Mouse (Mus musculus) embryo, embryonic 9.5 days (tissue): ENCODE measurements at regions not wholly inside any gene's neighbourhood (a gene's known extent, or its start where the extent isn't known, plus 50 kb on each side); places are given as distances from the start of the nearest gene placed in this dataset.

Experiments used
- DNase-seq: peaks from one replicate; pipeline ENCODE4 v3.0.0-alpha.2; 2017; ENCODE audit errors: extremely low spot score

DNA sequence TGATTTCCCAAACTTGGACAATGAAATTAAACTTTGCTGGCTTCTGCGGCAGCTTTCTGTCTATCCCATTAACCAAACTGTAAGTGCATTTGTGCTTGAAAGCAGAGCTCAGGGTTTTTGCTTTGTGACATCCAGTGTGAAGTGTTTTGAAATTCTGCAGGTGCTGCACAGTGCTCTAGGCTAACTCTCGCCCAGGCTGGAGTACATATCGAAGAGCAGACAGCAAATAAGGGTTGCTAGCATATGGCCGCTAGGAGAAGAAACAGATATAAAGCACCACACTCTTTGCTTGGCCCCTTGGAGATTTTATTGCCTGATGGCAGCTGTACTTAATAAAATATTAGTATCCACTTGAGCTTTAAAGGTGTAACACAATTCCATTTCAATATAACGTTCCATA lies 307.5 kb downstream of the Gm10295 start:
- no peak for DNase-seq

DNA sequence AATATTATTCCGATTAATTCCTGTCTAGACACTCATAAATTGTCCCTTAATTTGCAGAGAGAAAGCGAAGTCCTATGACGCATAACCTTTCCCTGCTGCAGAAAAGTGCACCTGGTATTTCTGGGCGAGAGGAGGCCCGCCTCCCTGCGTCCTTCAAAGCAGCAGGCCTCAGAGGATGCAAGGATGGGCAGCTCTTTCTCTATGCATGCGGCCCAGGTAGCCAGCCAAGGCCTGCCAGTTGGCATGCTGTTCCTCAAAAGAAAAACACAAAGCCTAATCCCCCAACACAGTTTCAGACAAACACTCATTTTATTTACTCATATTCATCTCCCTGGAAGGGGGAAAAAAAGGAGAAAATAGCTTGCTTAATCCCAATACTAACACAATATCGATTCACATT lies 308.2 kb downstream of the Gm10295 start:
- DNase-seq: no peak

DNA sequence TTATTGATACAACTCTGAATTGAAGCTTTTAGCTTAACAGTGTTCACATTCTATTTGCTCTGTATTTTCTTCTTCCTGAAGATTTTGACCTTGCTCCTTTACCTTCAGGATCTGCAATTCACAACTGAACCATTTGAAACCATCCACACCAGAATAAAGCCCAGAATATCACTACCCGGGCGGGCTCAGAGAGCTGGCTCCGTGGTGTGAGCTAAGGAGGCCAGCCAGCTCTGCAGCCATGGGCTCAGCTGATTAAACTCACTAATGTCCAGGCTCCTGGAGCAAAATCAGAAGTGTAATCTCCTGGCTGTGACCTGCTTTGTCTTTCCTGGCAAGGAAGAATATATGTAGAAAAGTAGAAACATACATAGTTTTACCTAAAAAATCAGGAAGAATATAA lies 309.9 kb downstream of the Gm10295 start:
- DNase-seq: no peak

DNA sequence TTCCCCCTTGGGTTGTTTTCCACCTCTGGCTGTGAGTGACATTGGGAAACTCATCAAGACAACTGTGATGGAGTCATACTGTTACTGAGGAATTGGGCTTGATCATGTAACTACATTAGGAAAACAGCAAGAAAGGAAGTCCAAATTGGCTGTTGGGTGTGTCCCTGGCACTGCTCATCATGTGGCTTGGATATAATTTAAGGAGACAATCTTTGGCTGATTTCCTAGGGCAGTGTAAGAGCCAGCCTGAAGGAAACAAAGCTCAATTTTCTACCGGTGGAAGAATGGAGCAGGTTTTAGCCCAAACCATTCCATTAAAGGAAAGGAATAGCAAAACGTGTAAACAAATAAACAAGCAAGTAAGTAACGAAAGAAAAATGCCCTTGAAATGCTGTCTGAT lies 310.4 kb downstream of the Gm10295 start:
- no peak for DNase-seq

DNA sequence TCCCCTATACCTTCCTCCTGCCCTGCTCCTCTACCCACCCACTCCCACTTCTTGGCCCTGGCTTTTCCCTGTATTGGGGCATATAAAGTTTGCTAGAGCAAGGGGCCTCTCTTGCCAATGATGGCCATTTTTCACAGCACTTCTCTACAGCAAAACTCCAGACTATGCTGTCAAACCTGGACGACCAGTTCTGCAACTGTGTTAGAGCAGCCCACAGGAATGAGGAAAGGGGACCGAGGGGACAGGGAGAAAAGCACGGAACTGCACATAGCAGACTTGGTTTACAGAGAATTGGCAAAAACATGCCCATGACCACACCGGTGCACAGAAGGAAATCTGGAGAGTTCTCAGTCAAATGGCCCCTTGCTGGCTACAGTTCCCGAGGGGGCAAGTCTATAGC lies 312.7 kb downstream of the Gm10295 start:
- DNase-seq: no peak

DNA sequence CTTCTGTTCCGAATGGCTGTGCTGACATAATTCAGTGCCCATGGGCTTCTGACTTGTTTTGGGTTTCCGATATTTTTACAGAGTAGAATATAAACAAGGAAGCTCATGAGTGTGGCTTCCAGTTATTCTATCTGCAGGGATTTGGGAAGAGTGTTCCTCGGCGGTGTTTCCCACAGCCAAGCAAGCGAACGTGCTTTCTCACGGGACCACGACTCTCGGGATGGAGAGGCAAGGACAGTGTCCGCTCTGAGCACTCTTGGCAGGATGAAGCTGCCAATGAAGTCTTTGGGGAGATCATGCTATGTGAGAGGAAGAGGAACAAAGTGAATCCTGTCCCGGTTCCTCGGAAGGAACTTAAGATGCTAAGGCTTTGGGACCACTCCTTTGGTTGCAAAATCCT lies 318.2 kb downstream of the Gm10295 start:
- no peak for DNase-seq

DNA sequence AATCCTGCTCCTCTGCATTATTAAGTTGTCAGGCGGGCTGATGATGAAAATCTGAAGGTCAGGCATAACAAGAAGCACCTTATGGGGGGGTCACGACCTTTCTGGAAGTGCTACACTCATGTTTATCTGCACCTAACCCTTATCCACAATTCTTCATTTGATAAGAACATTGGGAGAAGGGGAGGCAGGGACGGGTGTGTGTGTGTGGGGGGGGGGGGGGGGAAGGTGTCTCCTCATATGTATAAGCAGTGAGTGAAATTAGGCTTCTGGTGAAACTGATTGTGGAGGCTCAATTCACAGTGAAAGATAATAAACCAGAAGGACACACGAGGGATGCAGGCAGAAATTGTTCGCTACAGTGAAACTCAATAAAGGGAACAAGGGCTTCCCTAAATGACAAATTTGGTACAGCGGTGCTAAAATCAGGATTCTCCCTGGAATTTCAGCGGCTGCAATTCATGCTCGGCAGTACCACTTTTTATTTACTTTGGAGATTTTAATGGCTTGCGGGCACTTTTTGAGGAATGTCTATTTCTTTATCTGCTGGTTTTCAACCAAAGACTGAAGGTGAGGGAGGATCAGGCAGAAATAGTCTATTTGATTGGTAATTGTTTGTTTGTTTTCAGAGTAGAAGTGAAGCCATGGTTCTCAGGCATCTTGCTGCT lies 327.2 kb downstream of the Gm10295 start:
- DNase-seq: no peak

DNA sequence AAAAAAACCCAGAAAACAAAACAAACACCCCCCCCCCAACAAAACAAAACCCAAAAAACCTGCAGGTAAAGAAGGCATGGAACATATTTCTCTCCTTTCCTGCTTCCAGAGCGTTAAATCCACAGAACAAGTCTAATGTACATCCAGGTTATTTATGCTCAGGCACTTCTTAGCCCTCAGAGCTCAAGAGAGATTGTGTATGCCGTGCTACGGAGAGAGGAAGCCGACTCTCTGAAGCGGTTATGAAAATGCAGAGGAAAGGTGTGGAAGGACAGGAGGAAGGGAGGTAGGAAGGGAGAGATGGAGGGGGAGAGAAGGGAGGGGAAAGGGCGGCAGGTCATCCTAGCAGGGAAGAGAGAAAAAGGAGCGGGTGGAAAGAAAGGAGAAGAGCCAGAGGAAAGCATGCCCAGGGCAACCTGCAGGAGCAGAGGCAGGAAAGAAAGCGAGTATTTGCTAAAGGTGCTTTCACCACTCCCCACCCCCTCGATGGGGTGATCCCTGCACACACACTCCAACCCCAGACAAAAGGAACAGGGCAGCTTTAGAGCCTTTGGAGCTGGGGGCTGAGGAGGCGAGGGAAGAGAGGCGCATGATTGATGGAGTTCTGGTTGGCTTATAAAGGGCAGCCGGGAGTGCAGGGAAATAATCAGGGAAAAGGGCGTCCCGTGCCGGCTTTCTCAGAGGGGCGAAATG lies 327.9 kb downstream of the Gm10295 start:
- DNase-seq: peak; percentile 74
